Mouse (Mus musculus) C2C12 (cell line): ENCODE measurements around the gene Slc25a43.

Experiments used
- CEBPB ChIP-seq: IDR thresholded peaks from one replicate; pipeline ENCODE4 v1.6.1; 2011; ENCODE audit warnings: low read depth, mild to moderate bottlenecking, control low read depth, moderate library complexity
- CTCF ChIP-seq: IDR thresholded peaks from one replicate; pipeline ENCODE4 v1.5.1; 2011; ENCODE audit not compliant: control insufficient read depth, insufficient read depth, insufficient read length
- MAX ChIP-seq: IDR thresholded peaks from one replicate; pipeline ENCODE4 v1.6.1; 2011; ENCODE audit warnings: mild to moderate bottlenecking, control low read depth
- USF1 ChIP-seq: IDR thresholded peaks from one replicate; pipeline ENCODE4 v1.6.1; 2011; ENCODE audit warnings: low read depth, mild to moderate bottlenecking, control low read depth, moderate library complexity

GRCm38 (mm10) chrX:36762289-36762688, 18.8 kb downstream of the Slc25a43 start:
- TF ChIP-seq USF1 (no peak), CTCF (no peak), CEBPB (no peak), MAX (no peak)
